Mouse (Mus musculus): ENCODE measurements around the gene Frmd7.

DNA sequence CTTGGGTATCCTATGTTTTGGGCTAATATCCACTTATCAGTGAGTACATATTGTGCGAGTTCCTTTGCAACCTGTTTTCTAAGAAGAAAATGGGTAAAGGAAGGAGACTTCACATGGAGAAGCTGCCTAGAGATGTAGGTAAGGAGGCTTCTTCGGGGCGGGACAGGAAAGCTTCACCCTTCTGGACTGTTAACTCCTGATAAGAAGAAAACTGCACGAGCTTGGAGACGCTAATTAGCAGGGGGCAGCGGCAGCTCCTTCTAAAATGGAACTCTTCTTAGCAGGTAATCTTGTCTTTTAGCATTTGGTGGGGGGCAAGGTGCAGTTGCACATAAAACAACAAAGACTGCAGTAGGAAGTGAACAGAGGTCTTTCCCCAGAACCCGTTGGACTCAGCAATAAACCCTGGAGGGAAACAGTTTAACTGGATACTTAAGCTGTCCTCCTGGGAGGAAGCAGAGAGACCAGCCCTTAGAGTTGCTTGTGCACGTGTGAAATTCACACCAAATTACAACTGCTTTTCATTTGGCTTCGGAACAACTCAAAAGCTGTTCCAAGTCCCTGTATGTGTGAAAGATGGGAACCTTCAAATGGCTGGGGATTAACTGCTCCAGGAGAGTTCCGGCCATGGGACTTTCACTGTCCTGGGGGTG is 15.5 kb downstream of the Frmd7 start:
- TF ChIP-seq POLR2A (IDR thresholded peaks at IDR 0.05; ENCODE audit: borderline replicate concordance, extremely low read depth, low read depth, low read length), result no peak
- no peak for TF ChIP-seq CTCF (IDR thresholded peaks at IDR 0.05; ENCODE audit: insufficient read depth, low read length)
